Mouse (Mus musculus) lung, postnatal 10 days (tissue): ENCODE data around the gene Kdm8.

Experiments used
- DNase-seq: peaks from one replicate; pipeline ENCODE4 v3.0.0; 2021

Kdm8 gene

GRCm38 (mm10) chr7:125462200-125462599 lies 17.7 kb downstream of the Kdm8 start:
- DNase-seq, result no peak

DNA sequence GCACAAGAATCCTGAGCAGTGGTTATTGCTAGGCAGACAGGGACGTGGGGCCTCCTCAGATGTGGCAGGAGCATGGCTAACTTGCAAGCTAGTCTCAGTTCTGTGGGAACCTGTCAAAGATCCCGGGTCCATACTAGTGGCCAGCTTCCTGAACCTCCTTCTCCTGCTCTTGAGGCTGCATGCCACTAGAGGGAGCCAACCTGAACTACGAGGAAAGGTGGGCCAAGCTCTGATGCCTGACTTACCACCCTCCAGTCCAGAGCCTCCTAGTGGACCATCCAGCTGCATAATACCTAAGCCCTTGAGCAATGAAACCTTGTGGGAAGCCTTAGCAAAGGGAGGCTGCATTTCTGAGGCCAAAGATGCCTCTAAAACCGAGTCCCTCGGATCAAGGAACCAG lies 25.5 kb downstream of the Kdm8 start:
- peak; percentile 90 for DNase-seq

- no peak for DNase-seq
These were observed 26.4 kb downstream of the Kdm8 start for GRCm38 (mm10) chr7:125470901-125471300.

GRCm38 (mm10) chr7:125471991-125472741 lies 27.7 kb downstream of the Kdm8 start:
- DNase-seq, result peak; percentile 90

DNA sequence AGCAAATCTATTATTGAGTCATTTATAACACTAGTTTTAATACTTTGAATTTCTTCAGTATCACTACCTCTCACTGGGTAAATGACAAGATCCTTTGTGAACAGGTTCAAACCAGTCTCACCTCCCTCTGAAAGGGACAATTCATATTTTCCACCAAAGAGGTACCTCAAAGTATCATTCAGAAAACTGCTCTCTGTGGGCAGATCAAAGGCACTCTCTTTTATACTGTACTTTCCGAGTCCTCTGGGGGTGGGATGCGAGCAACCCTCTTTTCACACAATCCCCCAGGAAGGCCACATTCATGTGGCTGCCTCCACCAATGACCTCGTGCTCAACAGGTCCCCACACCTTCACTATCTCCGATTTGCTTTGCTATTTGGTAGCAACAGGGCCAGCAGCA lies 30.1 kb downstream of the Kdm8 start:
- DNase-seq, result no peak

DNA sequence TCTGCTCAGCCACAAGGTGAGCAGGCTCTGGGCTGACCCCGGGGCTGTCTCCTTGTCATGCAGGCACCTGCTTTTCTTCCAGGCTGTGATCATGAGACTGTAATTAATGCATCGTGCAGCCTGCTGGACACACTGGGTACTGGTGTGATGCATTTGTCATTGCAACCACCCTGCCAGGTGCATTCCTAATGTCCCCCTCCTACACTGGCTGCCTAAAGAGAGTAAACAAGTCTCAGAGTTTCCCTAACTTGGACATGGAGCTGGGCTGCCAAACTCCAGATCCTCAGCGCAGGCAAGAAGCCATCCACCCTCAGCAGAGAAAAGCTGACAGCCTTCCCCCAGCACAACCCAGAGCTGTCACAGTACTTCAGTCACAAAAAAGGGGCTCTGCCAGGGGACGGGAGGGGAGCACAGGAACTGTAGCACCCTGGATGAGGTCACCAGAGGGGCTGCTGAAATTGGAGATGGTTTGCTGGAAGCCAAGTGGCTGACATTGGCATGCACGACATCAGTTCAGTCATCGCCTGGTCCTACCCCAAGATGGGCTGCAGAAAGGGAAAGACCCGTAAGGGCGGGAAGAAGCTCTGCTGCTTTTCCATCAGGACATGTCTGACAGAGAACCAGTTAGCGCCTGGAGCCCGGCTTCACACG lies 31.2 kb downstream of the Kdm8 start:
- DNase-seq, result peak; percentile 84

DNA sequence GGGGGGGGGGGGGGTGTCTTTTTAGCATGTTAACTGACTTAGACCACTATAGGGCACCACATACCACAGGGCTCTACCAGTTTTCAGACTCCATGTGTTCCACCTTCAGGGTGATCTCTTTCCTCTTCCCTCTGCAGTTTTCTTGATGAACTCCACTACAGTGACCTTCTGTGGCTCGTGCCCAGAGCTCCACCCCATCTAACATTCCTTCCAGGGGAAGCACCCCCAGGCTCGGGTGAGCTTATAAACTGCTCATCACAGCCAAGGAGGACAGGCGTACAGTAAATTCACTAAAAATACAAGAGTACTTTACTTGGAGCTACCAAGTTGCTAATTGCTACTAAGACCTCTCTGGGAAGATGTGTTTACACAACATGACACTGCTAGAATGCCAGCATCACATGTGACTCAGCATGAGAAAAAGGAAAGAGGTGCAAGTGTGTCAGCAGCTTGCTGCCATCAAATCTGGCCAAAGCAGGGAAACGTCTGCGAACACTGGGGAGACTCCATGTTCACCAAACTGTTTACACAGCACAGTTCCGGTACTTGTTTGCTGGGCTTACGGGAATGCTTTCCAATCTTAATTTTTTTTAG lies 34.0 kb downstream of the Kdm8 start:
- peak; percentile 82 for DNase-seq

GRCm38 (mm10) chr7:125480518-125480917 lies 36.0 kb downstream of the Kdm8 start:
- no peak for DNase-seq

DNA sequence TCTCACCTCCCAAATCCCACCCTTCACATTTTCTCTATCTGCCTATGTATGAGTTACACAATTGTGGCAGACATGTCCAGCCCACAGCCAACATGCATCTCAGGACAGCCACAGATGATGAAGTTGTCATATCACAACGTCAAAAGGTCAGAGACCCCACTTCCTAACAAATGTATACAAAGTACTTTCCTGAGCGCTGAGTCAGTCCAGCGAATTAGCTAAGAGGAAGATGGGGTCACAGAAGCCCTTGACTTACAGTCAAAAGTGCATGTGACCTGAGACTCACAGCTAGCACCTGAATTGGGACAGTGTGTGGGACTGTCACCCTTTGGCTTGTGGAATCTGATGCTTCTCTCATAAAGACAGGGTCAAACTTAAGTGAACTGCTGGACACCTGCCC lies 37.9 kb downstream of the Kdm8 start:
- no peak for DNase-seq

DNA sequence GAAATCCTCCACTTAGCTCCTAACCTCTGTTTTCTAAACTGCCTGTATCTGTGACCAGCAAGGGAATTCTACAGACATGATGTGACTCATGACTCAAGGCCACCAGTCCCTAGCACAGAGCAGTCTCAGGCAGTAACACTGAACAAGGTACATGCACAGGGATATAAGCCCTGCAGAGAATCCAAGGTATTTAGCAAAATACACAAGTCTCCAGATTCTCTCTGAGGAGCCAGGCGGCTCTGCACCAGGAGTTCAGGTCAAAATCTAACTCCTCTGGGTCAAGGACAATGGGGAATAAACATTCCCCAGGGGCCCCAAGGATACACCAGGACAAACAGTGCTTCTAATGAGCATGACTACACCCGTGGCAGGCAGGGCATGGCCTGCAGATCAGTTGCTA lies 38.4 kb downstream of the Kdm8 start:
- DNase-seq, result no peak

GRCm38 (mm10) chr7:125484791-125485190 lies 40.3 kb downstream of the Kdm8 start:
- DNase-seq, result no peak

DNA sequence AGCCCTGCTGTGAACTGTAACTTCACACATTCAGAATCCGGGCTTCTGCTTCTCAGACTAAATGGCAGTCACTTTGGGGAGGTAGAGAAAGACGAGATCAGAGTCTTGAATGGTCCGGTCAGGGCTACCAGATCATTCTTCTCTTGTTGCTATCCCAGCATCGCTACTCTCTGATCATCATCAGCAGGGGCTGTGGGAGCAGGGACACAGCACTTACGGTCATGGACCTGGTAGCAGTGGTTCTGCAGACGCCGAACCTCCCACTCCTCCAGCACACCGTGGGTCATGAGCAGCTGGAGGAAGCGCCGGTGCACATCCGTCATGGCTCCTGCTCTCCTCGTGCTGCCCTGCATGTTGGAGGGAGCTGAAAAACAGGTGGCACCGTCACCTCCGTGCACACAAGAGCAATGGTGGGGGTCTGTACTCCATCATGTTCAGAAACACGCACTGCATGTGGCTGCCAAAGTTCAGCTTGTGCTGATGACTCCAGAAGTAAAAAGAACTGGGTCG lies 41.7 kb downstream of the Kdm8 start:
- DNase-seq, result no peak

- DNase-seq, result no peak
These were observed 42.6 kb downstream of the Kdm8 start for GRCm38 (mm10) chr7:125487126-125487525.

DNA sequence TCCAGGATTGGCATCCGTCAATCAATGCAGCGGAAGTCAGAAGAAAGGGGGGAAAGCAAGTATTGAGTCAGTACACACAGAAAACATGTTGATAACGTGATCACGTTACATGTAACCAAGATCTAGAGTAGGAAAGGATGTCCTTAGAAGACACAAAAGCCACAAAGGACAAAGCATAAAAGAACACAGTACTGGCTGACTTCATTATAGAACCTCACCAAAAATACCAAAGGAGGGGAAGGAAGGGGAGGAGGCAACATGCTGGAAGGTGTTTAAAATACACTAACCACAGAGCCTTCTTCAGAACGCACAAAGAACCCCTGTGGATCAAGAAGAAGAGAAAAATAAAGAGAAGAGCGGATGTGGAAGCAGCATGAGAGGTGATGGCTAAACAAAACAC lies 44.2 kb downstream of the Kdm8 start:
- no peak for DNase-seq

DNA sequence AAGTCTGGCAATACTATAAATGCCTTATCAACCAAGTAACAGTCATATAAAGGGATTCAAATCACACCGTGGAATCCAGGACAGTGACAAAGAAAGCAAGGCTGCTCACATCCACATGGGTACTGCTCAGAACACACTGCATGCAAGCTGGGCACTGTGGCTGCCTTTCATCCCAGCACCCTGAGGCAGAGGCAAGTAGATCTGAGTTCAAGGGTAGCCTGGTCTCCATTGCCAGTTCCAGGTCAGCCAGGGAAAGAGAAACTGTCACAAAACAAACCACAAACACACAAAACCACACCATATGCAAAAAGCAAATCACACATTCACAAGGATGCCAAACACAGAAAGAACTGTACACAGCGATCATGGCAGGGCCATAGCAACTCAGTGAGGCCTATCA lies 45.2 kb downstream of the Kdm8 start:
- DNase-seq, result no peak

- DNase-seq, result peak; percentile 97
These were observed 46.7 kb downstream of the Kdm8 start, which contains the start of gene Nsmce1 for GRCm38 (mm10) chr7:125490947-125491735. TSS of gene Nsmce1 (minus strand) at chr7:125491596.

GRCm38 (mm10) chr7:125491760-125492159 lies 47.3 kb downstream of the Kdm8 start:
- no peak for DNase-seq

GRCm38 (mm10) chr7:125492551-125492950 lies 48.1 kb downstream of the Kdm8 start:
- DNase-seq, result no peak

GRCm38 (mm10) chr7:125495864-125496440 lies 51.5 kb downstream of the Kdm8 start:
- DNase-seq, result no peak

- DNase-seq, result no peak
These were observed 55.7 kb downstream of the Kdm8 start for GRCm38 (mm10) chr7:125499927-125500868.

GRCm38 (mm10) chr7:125500879-125501278 lies 56.4 kb downstream of the Kdm8 start:
- no peak for DNase-seq
